Mouse (Mus musculus): Measurements from ENCODE around the gene Npm3.

Gene Npm3

GRCm38 (mm10) chr19:45753551-45753950 is 4.2 kb upstream of the Npm3 start:
- no peak for DNase-seq (ENCODE audit: low spot score in 2 of 2)

- DNase-seq (ENCODE audit: low spot score in 2 of 2), result no peak
Observed at GRCm38 (mm10) chr19:45751881-45752280, 2.5 kb upstream of the Npm3 start.

DNA sequence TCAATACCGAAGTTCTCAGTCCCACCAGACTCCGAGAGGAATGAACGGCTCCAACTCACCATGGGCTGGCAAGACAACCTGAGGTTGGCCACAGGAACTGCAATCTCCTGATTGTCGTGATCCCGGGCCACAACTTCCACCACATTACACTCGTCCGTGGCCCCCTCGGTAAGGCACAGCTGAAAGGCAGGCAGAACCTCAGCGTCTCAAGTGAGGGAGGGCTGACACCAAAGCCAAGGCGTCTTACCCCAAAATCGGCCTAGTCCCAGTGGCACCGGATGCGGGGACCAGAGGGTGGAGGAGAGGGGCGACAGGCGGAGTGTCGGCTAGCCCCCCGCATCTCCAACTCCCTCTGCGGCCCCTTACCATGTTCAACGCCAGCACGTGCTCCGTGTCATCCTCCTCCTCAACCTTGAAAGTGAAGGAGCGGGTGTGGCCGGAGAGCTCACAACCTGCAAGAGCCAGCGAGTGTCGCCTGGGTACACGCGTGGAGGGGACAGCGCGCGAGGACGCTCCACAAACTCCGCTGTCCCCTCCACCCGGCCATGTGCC is 624 bp downstream of the Npm3 start:
- DNase-seq (ENCODE audit: low spot score in 2 of 2), result peak; percentile 13 to 19

DNA sequence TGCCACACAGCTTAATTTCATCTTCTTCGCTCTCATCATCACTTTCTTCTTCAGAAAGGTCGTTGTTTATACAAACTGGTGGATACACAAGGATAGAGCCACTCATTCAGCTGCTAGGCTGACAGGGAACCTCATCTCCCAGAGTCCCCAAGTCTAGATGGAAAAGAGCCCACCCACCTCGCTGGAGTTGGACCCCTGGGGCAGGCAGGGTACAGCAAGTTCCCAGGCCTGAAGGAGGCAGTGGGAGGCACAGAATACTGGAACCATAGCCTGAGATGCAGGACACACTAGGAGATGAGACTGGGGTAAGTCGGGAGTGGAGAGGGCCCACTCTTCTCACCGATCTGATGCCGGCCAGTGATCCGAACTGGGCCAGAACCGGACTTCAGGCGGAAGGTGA is 1.2 kb downstream of the Npm3 start:
- no peak for DNase-seq (ENCODE audit: low spot score in 2 of 2)

DNA sequence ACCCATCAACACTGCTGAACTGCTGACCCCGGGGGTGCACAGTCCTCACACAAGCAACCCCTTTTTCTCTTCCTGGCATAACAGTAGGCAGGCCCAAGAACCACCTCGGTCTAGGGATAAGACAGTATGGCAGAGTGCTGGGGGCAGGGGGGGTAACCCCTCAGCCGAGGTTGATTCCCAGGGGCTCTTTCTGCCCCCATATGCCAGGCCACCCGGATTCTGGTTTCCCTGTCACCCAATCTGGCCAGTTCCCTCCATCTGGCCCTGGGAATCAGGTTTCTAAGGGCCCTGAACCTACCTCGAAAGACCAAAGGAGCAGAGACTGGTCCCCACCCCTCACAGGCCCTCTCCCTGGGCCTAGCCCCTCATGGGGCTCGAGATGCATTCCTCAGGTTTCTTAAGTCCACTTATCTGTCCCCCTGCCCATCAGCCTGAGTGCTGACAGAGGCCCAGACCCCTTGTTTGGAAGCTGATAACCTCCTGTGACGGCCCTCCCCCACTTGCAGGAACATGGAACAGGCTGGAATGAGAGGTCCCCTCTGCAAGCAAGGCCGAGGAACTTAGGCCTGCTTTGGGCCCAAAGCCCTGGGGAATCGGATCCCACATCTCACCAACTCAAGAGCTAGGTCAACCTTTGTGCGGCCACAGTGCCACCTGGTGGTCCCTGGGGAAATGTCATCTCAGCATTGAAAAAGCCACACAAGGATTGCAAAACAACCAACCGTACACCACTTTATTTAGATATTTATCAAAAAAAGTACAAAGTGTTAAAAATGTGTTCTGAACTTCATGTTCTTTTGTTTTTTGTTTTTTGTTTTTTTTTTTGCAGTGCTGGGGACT is 2.1 kb downstream of the Npm3 start:
- DNase-seq (ENCODE audit: low spot score in 2 of 2), result peak; percentile 69 to 85

GRCm38 (mm10) chr19:45746153-45747020 is 3.0 kb downstream of the Npm3 start:
- peak; percentile 40 to 61 for DNase-seq (ENCODE audit: low spot score in 2 of 2)

GRCm38 (mm10) chr19:45745344-45746152 is 3.8 kb downstream of the Npm3 start:
- DNase-seq (ENCODE audit: low spot score in 2 of 2), result no peak

GRCm38 (mm10) chr19:45743619-45744018 is 5.8 kb downstream of the Npm3 start:
- no peak for DNase-seq (ENCODE audit: low spot score in 2 of 2)

DNA sequence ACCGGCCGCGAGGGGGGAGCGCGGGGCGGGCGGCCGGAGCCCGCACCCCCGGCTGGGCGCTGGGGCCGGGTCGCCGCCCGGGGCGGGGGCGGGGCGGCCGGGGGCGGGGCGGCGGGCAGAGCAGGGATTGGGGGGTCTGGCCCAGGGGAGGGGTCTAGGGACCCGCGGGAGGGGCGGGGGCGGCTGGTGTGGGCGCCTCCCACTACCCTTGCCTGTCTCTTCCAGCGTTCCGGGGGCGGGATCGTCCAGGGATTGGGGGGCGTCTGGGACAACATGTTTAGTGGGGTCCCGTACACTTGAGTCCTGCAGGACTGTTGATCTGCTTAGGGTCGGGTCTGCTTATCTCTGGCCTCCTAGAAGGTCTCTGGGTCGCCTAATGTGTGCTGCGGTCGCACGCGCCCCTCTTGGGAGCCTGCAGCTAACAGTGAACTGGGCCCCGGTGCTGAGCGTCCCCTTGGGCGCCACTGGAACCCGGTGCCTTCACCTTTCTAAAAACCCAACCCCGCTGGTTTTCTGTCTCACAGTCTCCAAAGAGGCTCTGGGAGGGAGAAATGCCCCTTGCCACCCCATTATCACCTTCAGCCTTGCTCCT is 6.3 kb downstream of the Npm3 start:
- no peak for DNase-seq (ENCODE audit: low spot score in 2 of 2)

GRCm38 (mm10) chr19:45742218-45742983 is 7.0 kb downstream of the Npm3 start, which contains the start of gene Fgf8:
TSS of gene Fgf8 (minus strand) at chr19:45742915.
- no peak for DNase-seq (ENCODE audit: low spot score in 2 of 2)

DNA sequence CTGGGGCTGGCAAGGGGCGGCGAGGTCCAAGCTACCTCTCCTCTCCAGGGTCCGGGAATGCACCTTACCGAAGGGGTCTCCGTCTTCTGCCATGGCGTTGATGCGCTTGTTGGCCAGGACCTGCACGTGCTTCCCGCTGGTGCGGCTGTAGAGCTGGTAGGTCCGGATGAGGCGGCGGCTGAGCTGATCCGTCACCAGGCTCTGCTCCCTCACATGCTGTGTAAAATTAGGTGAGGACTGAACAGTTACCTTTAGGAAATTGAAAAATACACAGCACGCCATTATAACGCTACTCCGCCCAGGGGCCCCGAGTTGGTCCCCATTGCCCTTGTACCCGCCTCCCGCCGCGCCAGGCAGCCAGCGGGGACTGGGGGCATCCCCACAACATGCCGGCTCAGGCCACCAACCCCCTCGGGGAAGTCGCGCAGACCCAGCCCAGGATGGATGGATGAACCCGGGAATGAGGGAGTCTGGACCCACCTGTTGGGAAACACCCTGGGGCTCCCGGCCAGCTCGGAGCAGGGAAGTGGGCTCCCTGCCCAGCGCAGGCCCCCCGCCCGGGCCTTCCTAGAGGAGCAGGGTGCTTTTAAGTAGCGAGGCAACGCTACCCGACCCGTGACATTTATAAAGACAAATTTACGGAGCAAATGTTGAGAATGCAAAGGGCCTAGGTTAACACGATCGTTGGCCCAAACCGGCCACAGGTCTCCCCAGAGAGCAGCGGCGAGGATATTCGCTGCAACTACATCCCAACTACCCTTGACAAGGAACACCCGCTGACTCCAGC is 7.8 kb downstream of the Npm3 start:
- DNase-seq (ENCODE audit: low spot score in 2 of 2), result no peak

GRCm38 (mm10) chr19:45740817-45741216 is 8.6 kb downstream of the Npm3 start:
- no peak for DNase-seq (ENCODE audit: low spot score in 2 of 2)

GRCm38 (mm10) chr19:45740233-45740632 is 9.2 kb downstream of the Npm3 start:
- DNase-seq (ENCODE audit: low spot score in 2 of 2), result no peak

DNA sequence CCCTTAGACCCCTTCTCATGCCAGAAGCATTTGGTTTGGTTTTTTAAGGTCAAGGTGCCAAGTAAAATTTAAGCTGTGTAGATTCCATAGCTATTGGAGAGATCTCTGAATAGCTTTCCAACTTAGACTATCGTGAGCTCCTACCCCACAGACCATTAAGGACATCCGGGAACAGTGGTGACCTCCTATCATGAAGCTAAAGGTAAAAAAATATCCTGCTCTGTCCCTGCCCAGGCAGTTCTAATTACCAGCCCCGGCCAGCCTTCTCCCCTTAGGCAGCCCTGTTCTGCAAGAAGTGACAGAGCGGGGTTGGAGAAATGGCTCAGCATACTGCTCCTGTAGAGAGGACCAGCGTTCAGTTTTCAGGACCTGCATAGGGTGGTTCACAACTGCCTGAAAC is 10.9 kb downstream of the Npm3 start:
- DNase-seq (ENCODE audit: low spot score in 2 of 2), result no peak

GRCm38 (mm10) chr19:45737846-45738484 is 11.4 kb downstream of the Npm3 start:
- DNase-seq (ENCODE audit: low spot score in 2 of 2), result no peak

GRCm38 (mm10) chr19:45737208-45737845 is 12.1 kb downstream of the Npm3 start:
- no peak for DNase-seq (ENCODE audit: low spot score in 2 of 2)

DNA sequence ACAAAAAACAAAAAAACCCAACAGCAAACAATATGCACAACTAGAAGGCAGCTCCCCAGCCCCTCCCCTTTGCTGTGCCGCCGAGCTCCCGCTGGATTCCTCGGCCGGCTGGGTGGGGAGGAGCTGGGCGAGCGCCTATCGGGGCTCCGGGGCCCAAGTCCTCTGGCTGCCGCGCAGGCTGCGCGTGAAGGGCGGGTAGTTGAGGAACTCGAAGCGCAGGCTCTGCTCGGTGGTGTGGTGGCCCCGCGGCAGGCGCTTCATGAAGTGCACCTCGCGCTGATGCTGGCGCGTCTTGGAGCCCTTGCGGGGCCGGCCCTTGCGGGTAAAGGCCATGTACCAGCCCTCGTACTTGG is 12.6 kb downstream of the Npm3 start:
- peak in 1 of 2 experiments; percentile 28 for DNase-seq (ENCODE audit: low spot score in 2 of 2)

- DNase-seq (ENCODE audit: low spot score in 2 of 2), result no peak
Observed at GRCm38 (mm10) chr19:45736241-45736640, 13.2 kb downstream of the Npm3 start.

- no peak for DNase-seq (ENCODE audit: low spot score in 2 of 2)
Observed at GRCm38 (mm10) chr19:45734762-45735161, 14.6 kb downstream of the Npm3 start.
